Mouse (Mus musculus) cortical plate, adult 2 months (tissue): ENCODE data around the gene Lyl1. TPM values are rescaled to one million over a fixed set of nuclear protein-coding genes. Genes with fewer than 3 reads are reported as not detected.

Experiments used
- H3K27ac ChIP-seq: fragments of 200-500 bp; 2 replicates; pipeline ENCODE4 v1.5.1; 2012; ENCODE audit warnings: low read length, control low read depth, inconsistent platforms; ENCODE audit not compliant: insufficient read depth
- H3K4me1 ChIP-seq: fragments of 200-500 bp; 2 replicates; pipeline ENCODE4 v1.6.1; 2011; ENCODE audit warnings: low read length; ENCODE audit not compliant: control insufficient read depth, insufficient read depth
- H3K4me3 ChIP-seq: fragments of 200-500 bp; 2 replicates; pipeline ENCODE4 v1.5.1; 2011; ENCODE audit warnings: mild to moderate bottlenecking, low read length, control low read depth; ENCODE audit not compliant: insufficient read depth
- CTCF ChIP-seq: fragments of 200-500 bp; IDR thresholded peaks from 2 replicates; pipeline ENCODE4 v1.5.1; 2011; ENCODE audit warnings: mild to moderate bottlenecking, control low read depth, low read length; ENCODE audit not compliant: insufficient read depth; ENCODE audit errors: extremely low read depth
- POLR2A ChIP-seq: fragments of 200-500 bp; IDR thresholded peaks from 2 replicates; pipeline ENCODE4 v1.6.1; 2011; ENCODE audit warnings: mild to moderate bottlenecking, low read length, control low read depth; ENCODE audit not compliant: insufficient read depth; ENCODE audit errors: extremely low read depth
- polyA plus RNA-seq: library from polyadenylated mRNA; depleted of rRNA; stranded (reverse); fragments of >200 nt; gene quantifications from 2 replicates; pipeline ENCODE4 v1.2.3, GENCODE M21; 2012

Gene Lyl1
- polyA plus RNA-seq, 1 experiment: 3.3 TPM

DNA sequence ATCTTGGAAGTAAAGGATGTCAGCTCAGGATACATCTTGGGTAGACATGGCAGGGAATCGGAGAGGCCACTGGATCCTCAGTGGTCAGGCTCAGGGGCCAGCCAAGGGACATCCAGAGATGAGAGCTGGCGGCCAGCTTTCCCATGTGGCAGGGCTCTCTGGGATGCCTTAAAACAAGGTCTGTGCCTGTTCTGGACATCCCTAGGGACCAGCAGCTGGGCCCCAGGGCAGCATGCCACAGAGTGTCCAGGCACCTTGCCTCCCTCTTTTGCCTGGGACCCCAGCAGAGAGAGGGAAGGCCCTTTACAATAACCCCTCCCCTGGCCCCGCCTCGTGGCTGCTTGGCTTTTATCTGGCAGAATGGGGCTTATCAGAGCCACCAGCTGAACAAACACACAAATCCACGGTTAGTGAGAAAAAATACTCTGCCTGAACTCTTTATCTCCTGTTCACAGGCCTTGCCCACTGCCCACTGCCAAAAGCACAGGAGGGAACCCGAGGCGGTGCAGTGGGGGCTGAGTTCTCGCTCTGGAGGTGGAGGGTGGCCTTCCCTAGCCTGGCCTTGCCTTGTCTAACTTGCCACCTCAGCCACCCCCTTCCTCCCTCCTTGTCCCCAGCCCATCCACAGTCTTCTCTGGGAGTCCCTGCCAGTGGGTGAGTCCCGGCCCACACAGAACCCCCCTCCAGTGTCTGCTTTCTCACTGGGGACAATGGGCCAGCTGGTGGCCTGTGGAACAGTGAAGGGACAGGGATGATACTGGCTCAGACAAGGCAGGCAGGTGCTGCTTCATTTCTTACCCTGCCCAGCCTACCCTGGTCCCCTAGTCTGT is 29.5 kb downstream of the Lyl1 start:
- peak overlapping the region; percentile 92 for H3K27ac ChIP-seq
- peaks cover 25% of the 10 kb centered on the region for H3K4me1 ChIP-seq
- no peak overlapping the region for H3K4me3 ChIP-seq
- TF ChIP-seq CTCF (no peak), POLR2A (no peak)

DNA sequence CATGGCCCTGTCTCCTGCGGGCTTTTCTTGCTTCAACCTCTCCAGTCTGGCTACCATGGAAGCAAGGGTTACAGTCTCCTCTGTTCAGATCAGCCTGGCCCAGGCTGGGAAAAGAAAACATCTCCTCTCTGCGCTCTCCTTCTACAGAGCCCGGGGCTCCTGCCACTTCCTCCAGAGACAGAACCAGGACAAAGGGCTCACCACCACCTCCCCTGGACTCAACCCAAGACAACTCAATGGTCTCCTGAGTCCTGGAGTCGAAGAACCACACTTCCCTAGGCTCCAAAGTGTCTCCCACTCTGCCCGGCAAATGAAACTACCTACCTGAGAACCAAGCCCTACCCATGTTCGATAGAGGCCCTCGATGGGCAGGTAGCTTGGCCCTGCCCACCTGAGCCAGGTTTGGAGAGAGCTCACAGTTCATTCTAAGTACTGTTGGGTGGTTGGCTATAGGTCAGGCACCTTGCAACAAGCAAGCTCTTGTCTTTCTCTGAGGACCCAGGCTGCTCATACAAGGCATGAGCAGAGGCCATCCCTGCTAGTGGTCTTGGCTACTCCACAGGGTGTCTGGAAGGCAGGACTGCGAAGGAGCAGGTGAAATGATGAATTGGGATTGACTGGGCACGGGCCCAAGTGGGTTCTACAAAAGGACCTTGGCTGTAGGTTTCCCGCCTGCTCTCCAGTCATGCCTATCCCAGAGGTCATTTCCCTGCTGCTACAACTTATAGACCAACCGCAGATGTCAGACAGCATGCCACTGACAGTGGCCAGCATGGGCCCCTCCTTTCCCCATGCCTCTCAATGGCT is 30.3 kb downstream of the Lyl1 start:
- H3K27ac ChIP-seq: peak overlapping the region; percentile 92
- no peak overlapping the region for H3K4me3 ChIP-seq
- no peak for TF ChIP-seq POLR2A
- no peak for TF ChIP-seq CTCF
- peaks cover 29% of the 10 kb centered on the region for H3K4me1 ChIP-seq

DNA sequence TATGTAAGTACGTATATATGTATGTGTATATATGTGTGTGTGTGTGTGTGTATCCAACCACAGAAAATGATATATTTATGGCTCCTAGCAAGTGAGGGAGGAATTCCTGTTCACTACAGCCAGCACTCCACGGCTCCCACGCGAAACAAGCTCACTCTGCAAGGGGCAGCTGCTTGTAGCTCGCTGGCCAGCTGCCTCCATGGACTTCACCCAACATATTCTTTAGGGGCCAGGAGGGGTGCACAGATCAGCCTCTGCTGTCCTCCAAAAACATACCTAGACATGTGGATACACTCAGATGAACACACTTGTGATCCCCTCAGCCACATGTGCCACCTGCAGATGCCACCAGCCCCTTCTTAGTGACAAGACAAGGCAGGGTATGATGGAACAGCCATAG is 31.3 kb downstream of the Lyl1 start:
- Histone ChIP-seq H3K27ac (0 out of 2 replicates have a peak overlapping the region, but pooled peaks have one; percentile 24), H3K4me3 (no peak overlapping the region), H3K4me1 (peaks cover 29% of the 10 kb centered on the region)
- TF ChIP-seq CTCF (no peak), POLR2A (no peak)

DNA sequence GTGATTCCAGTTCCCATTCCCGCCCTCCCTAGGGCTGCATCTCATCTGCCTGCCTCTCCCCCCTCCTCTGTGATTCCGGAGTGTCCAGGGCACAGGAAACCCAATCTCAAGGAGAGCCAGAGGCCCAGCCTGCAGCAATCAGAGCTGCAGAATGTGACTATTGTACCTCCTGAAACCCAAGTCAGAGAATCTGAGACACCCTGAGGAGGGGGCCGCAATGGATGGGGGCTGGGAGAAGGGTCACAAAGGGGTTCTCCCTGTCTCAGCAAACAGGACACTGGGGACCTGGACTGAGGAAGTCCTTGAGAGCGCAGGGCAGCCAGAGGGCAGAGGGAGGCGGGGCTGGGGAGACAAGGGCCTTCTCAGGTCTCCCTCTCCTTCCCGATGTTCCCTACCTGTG is 31.7 kb downstream of the Lyl1 start:
- peaks cover 32% of the 10 kb centered on the region for H3K4me1 ChIP-seq
- H3K4me3 ChIP-seq: no peak overlapping the region
- H3K27ac ChIP-seq: 0 out of 2 replicates have a peak overlapping the region, but pooled peaks have one; percentile 24
- TF ChIP-seq CTCF (no peak), POLR2A (no peak)

DNA sequence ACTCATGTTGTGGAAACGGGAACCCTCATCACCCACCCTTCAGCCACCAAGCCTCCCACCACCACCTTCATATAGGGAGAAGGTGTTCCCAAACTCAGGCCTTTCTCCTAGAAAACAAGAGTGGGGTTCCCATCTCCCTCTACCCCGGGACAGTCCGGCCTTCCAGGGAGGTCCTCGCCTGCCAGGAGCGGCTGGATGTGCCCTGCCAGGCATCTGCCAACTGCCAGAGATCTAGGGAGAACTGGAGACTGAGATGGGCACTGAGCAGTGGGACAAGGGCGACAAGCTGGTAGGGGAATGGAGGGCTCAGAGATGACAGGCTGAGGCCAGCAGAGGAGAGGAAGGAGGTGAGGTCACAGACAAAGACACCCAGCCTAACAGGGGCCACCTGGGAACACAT is 32.7 kb downstream of the Lyl1 start:
- Histone ChIP-seq H3K4me1 (peaks cover 37% of the 10 kb centered on the region), H3K27ac (0 out of 2 replicates have a peak overlapping the region, but pooled peaks have one; percentile 4), H3K4me3 (no peak overlapping the region)
- no peak for TF ChIP-seq POLR2A
- TF ChIP-seq CTCF: no peak

DNA sequence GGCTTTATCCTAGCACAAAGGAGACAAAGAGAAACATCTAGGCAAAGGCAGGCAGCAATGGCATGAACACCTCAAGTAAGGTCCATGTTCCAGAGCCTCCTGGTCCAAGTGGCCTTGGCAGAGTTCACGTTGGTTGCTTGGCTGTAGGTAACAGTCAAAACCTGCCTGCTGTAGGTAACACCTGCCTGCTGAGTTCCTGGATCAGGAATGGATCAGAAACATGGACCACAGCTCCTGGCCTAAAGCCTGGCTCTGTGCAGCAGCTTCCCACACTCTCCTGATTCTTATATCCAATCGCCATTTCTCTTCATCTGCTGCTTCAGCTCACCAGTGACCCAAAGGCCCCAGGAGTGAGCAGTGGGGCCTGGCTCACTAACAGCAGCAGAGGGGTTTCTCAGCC is 33.4 kb downstream of the Lyl1 start:
- no peak overlapping the region for H3K27ac ChIP-seq
- TF ChIP-seq CTCF (no peak), POLR2A (no peak)
- H3K4me3 ChIP-seq: no peak overlapping the region
- peaks cover 34% of the 10 kb centered on the region for H3K4me1 ChIP-seq

DNA sequence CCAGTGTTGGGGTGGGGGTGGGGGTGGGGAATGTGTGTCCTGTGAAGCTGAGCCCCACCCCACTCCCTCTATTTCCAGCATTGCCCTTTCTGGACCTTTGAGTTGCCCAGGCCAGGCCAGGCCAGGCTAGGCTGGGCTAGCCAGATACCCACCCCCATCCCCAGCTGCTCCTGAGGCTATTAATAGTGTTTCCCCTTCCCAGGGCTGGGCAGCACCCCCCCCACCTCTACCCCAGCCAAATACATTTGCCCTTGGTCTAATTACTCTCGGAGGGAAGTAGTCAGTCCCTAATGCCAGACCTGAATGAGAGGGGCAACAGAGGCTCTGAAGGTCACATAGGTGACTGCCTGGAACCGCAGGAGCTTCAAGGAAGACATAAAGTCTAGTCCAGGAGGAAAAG is 34.3 kb downstream of the Lyl1 start:
- Histone ChIP-seq H3K4me1 (peaks cover 32% of the 10 kb centered on the region), H3K27ac (0 out of 2 replicates have a peak overlapping the region, but pooled peaks have one; percentile 31)

DNA sequence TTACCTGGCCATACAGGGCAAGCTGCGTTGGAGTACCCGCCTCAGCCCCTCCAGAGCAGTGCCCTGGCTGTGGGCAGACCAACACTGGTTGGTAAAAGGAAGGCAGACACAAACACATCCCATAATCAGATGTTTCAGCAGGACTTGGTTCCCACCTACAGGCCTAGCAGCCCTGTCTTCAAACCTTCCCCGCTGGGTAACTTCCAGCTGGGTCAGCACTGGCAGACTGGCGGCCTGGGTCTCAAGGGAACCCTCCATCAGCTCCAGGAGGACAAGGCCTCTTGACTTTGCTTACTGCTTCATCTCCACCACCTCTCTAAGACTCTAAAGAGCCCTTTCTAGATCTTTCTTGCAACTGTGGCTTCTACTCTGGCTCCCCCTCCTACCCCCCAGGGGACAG is 35.3 kb downstream of the Lyl1 start:
- TF ChIP-seq POLR2A (no peak), CTCF (no peak)
- H3K27ac ChIP-seq: peak overlapping the region; percentile 8; the same call in 1 of the 2 replicates
- peaks cover 25% of the 10 kb centered on the region for H3K4me1 ChIP-seq
- no peak overlapping the region for H3K4me3 ChIP-seq

More for the DNA sequence above, 34.3 kb downstream of the Lyl1 start:
- no peak overlapping the region for H3K4me3 ChIP-seq
- TF ChIP-seq CTCF (no peak), POLR2A (no peak)

DNA sequence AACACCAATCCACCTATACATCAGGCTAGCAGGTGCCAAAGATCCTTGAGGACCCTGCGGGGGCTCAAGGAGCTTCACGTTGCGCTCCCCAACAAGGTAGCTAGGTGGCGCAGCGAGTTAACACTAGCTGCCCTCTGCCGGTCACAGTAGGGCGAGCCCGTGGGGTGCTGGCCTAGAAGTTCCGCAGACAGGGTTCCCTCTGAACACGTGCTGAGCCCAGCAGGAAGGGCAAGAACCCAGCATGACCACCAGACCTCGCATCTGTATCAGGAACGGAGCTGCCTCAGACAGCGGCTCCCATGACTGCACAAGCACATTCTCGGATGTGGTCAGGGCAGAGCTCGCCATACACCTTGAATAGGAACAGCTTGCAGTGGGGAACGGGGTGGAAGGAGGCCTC is 36.4 kb downstream of the Lyl1 start:
- H3K4me3 ChIP-seq: no peak overlapping the region
- TF ChIP-seq CTCF (peak; percentile 95), POLR2A (no peak)
- H3K4me1 ChIP-seq: peaks cover 24% of the 10 kb centered on the region
- H3K27ac ChIP-seq: no peak overlapping the region
